Mouse (Mus musculus) skeletal muscle tissue, adult 2 months (tissue): ENCODE data around the gene Shc4.

Experiments used
- DNase-seq: peaks from one replicate; pipeline ENCODE4 v3.0.0-alpha.2; 2012; ENCODE audit warnings: low read depth, low spot score

Gene Shc4

GRCm38 (mm10) chr2:125644912-125645311 lies 79.0 kb downstream of the Shc4 start:
- no peak for DNase-seq

GRCm38 (mm10) chr2:125637331-125637730 lies 86.6 kb downstream of the Shc4 start:
- DNase-seq, result no peak

GRCm38 (mm10) chr2:125630010-125630409 lies 93.9 kb downstream of the Shc4 start:
- no peak for DNase-seq

- DNase-seq, result no peak
These were observed 95.5 kb downstream of the Shc4 start for GRCm38 (mm10) chr2:125628487-125628886.

GRCm38 (mm10) chr2:125626536-125626935 lies 97.4 kb downstream of the Shc4 start:
- no peak for DNase-seq

GRCm38 (mm10) chr2:125624837-125625351 lies 99.1 kb downstream of the Shc4 start, which contains the start of gene Cep152:
Cep152 (minus strand) TSS chr2:125625113.
- DNase-seq, result peak; percentile 93

- no peak for DNase-seq
These were observed 99.7 kb downstream of the Shc4 start for GRCm38 (mm10) chr2:125624127-125624685.

GRCm38 (mm10) chr2:125623211-125623610 lies 100.7 kb downstream of the Shc4 start:
- no peak for DNase-seq

GRCm38 (mm10) chr2:125620213-125620907 lies 103.6 kb downstream of the Shc4 start:
- DNase-seq, result no peak

- no peak for DNase-seq
These were observed 108.0 kb downstream of the Shc4 start for GRCm38 (mm10) chr2:125615858-125616424.

GRCm38 (mm10) chr2:125615440-125615839 lies 108.5 kb downstream of the Shc4 start:
- no peak for DNase-seq

GRCm38 (mm10) chr2:125606220-125606845 lies 117.6 kb downstream of the Shc4 start:
- DNase-seq, result peak; percentile 55

- DNase-seq, result peak; percentile 48
These were observed 119.3 kb downstream of the Shc4 start for GRCm38 (mm10) chr2:125604646-125605045.

GRCm38 (mm10) chr2:125602970-125603369 lies 121.0 kb downstream of the Shc4 start:
- DNase-seq, result no peak

GRCm38 (mm10) chr2:125598958-125599357 lies 125.0 kb downstream of the Shc4 start:
- DNase-seq, result no peak

- peak; percentile 46 for DNase-seq
These were observed 125.7 kb downstream of the Shc4 start for GRCm38 (mm10) chr2:125598251-125598650.

- DNase-seq, result no peak
These were observed 129.2 kb downstream of the Shc4 start for GRCm38 (mm10) chr2:125594786-125595185.

- DNase-seq, result no peak
These were observed 129.9 kb downstream of the Shc4 start for GRCm38 (mm10) chr2:125594072-125594471.

GRCm38 (mm10) chr2:125591895-125592294 lies 132.1 kb downstream of the Shc4 start:
- DNase-seq, result no peak

GRCm38 (mm10) chr2:125589287-125589686 lies 134.7 kb downstream of the Shc4 start:
- DNase-seq, result no peak

- DNase-seq, result no peak
These were observed 142.9 kb downstream of the Shc4 start for GRCm38 (mm10) chr2:125581081-125581480.

- DNase-seq, result peak; percentile 76
These were observed 146.3 kb downstream of the Shc4 start for GRCm38 (mm10) chr2:125577670-125578069.
